Mouse (Mus musculus): ENCODE data around the gene Atp6v1d.

- TF ChIP-seq CTCF (conservative IDR thresholded peaks at IDR 0.05 in 1 of 2, IDR thresholded peaks at IDR 0.05 in 1 of 2; ENCODE audit: low read depth in 2 of 2, low read length in 2 of 2) (no peak), USF2 (conservative IDR thresholded peaks at IDR 0.05; ENCODE audit: low read depth, low read length) (no peak), RAD21 (IDR thresholded peaks at IDR 0.05; ENCODE audit: low read depth, low read length) (no peak), POLR2A (IDR thresholded peaks at IDR 0.05; ENCODE audit: low read depth, low read length) (no peak), ZNF384 (IDR thresholded peaks at IDR 0.05; ENCODE audit: low read depth, low read length) (no peak), CHD2 (IDR thresholded peaks at IDR 0.05; ENCODE audit: low read length) (no peak), ZMIZ1 (IDR thresholded peaks at IDR 0.05; ENCODE audit: low read depth, low read length) (no peak), PAX5 (IDR thresholded peaks at IDR 0.05; ENCODE audit: low read length) (no peak), TCF12 (IDR thresholded peaks at IDR 0.05; ENCODE audit: low read depth, low read length) (no peak), ZKSCAN1 (IDR thresholded peaks at IDR 0.05; ENCODE audit: borderline replicate concordance, low read depth, low read length) (no peak)
Measured at GRCm38 (mm10) chr12:78897861-78898260, 36.4 kb upstream of the Atp6v1d start.
